Mouse (Mus musculus) heart, embryonic 13.5 days (tissue): Measurements from ENCODE around the gene Rnaset2a. TPM values are rescaled to one million over a fixed set of nuclear protein-coding genes. Genes with fewer than 3 reads are reported as not detected.
"Not testable (repeated sequence)": the region's sequence is repeated elsewhere in the genome, so short reads cannot be mapped to it uniquely, and the experiment has no call there.

Source experiments
- ATAC-seq: fragments of 200-750 bp; cut with Nextera tagmentation; 2 replicates; pipeline ENCODE4 v1.8.0; 2017; ENCODE audit warnings: moderate TSS enrichment; ENCODE audit not compliant: insufficient number of reproducible peaks, low FRiP score, low TSS enrichment; ENCODE audit errors: extremely low read depth
- H3K27ac ChIP-seq: fragments of 300-500 bp; sonication (generic); replicated peaks from 2 replicates; pipeline ENCODE4 v1.5.1; 2015; ENCODE audit warnings: moderate library complexity, mild to moderate bottlenecking, inconsistent platforms
- H3K27me3 ChIP-seq: fragments of 300-500 bp; sonication (generic); replicated peaks from 2 replicates; pipeline ENCODE4 v1.6.1; 2015; ENCODE audit warnings: mild to moderate bottlenecking, inconsistent platforms
- H3K36me3 ChIP-seq: fragments of 300-500 bp; sonication (generic); 2 replicates; pipeline ENCODE4 v1.6.1; 2015; ENCODE audit warnings: mild to moderate bottlenecking, inconsistent platforms
- H3K4me1 ChIP-seq: fragments of 300-500 bp; sonication (generic); 2 replicates; pipeline ENCODE4 v1.6.1; 2015; ENCODE audit warnings: inconsistent platforms
- H3K4me2 ChIP-seq: fragments of 300-500 bp; sonication (generic); 2 replicates; pipeline ENCODE4 v1.6.1; 2015; ENCODE audit warnings: inconsistent platforms, mild to moderate bottlenecking, moderate library complexity
- H3K4me3 ChIP-seq: fragments of 300-500 bp; sonication (generic); 2 replicates; pipeline ENCODE4 v1.5.1; 2015; ENCODE audit warnings: moderate library complexity, mild to moderate bottlenecking, inconsistent platforms
- H3K9ac ChIP-seq: fragments of 300-500 bp; sonication (generic); 2 replicates; pipeline ENCODE4 v1.6.1; 2015; ENCODE audit warnings: inconsistent platforms, mild to moderate bottlenecking, moderate library complexity
- H3K9me3 ChIP-seq: fragments of 300-500 bp; sonication (generic); 2 replicates; pipeline ENCODE4 v1.6.1; 2016; ENCODE audit warnings: inconsistent platforms
- WGBS: fragments of 180-500 bp; shearing (Covaris S2); methylation state at CpG from one replicate; pipeline ENCODE4 v1.1.7; 2015; ENCODE audit warnings: mixed read lengths; 5-methylcytosine and 5-hydroxymethylcytosine counted together
- polyA plus RNA-seq: library from polyadenylated mRNA; unstranded; fragments of >200 nt; fragmentation: Nextera tagmentation; extraction: Ambion mirVana; gene quantifications from 2 replicates; pipeline ENCODE4 v1.2.1, GENCODE M21; 2015

Rnaset2a gene
- polyA plus RNA-seq, 1 experiment from 2014 or later: 37.6 TPM

DNA sequence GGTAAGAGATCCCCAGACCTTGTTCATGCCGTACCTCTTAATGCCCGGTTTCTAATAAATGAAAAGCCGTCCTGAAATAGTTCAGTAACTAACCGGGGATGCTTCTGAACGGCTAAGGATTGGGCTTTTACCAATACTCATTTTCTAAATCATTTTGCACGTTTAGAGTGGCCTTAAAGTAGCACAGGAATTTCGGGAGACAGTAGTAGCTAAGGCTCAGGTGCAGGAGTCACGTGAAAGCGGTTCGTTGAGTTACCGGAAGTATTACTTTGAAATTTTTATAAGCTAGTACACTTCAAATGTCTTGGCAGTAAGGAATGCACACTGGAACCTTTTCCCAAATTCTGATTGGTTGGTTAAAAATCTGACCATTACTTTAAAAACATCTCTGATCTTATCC lies 18.1 kb upstream of the Rnaset2a start:
- not testable (repeated sequence) for H3K27ac ChIP-seq, ATAC-seq, H3K4me1 ChIP-seq, H3K9me3 ChIP-seq, H3K27me3 ChIP-seq
- Histone ChIP-seq H3K36me3 (peaks cover 19% of the 10 kb centered on the region), H3K4me2 (peak overlapping the region; percentile 65), H3K9ac (peak overlapping the region; percentile 83), H3K4me3 (peak overlapping the region; percentile 61)
- under 1% methylated on average over 11 of the region's 11 CpGs for WGBS

DNA sequence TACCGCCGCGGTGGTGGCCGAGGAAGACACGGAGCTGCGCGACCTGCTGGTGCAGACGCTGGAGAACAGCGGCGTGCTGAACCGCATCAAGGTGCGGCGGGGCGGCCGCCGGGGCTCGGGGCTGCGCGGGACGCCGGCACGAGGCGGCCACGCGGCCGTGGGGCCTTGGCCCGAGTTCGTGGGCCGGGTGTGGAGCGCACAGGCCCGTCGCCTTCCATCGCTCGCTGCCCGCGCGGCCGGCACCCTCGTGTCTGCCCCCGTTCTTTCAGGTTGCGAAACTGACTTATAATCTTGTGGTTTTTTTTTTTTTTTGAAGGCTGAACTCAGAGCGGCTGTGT lies 17.7 kb upstream of the Rnaset2a start:
- not testable (repeated sequence) for H3K4me1 ChIP-seq, H3K27me3 ChIP-seq, H3K9me3 ChIP-seq, ATAC-seq
- Histone ChIP-seq H3K4me3 (peak overlapping the region; percentile 61), H3K36me3 (peaks cover 16% of the 10 kb centered on the region), H3K27ac (peak overlapping the region; percentile 56; the same call in 1 of the 2 replicates), H3K9ac (peak overlapping the region; percentile 83), H3K4me2 (peak overlapping the region; percentile 65)
- WGBS: under 1% methylated on average over 40 of the region's 42 CpGs

DNA sequence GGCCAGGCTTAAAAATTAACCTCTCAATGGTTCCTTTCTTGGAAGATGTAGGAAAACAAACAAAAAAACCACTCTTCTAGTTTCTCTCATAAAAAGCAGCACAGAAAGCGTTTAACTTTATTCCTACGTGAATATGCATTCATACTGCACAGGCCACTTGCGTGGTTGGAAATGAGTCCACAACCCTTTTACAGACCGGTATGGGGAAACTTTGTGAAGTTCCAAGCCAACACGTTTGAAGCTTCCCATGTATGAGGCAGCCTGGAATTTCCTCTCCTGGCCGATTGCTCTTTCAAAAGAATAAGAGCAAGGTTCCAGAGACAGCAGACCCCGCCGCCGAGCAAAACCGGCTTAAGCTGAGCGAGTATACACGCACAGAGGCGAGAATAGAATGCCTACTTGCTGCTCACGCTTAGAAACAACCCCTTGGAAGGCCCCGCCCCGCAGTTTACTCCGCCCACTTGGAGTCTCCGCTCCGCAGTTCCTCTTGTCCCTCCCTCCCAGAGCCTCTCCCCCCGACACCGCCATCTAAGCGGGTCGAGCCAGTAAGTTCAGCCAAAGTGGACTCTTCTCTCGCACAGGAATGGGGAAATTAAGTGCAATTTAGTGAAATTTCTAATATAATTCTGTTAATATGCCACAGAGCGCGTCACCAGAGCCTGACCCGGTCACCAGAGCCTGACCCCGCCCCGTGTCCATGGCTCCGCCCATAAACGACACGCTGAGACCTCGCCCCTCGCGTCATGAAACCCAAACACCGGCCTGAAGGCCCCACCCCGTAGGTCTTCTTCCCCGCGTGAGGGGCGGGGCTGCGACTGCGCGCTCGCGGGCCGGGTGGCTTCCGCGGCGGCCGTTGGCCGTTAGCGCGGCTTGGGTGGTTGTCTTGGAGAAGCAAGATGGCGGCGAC lies 17.1 kb upstream of the Rnaset2a start, which contains the start of gene Fgfr1op:
Fgfr1op (plus strand) TSS at position 801 of the 907 bp plus-strand sequence.
- not testable (repeated sequence) for H3K4me1 ChIP-seq, H3K36me3 ChIP-seq, H3K9me3 ChIP-seq, H3K27me3 ChIP-seq
- H3K4me3 ChIP-seq: peak within 1 kb of the TSS; percentile 61
- peak within 1 kb of the TSS; percentile 56; the same call in 1 of the 2 replicates for H3K27ac ChIP-seq
- peak within 1 kb of the TSS; percentile 65 for H3K4me2 ChIP-seq
- WGBS: under 1% methylated on average over 20 of the region's 55 CpGs
- ATAC-seq: peak; percentile 99
- H3K9ac ChIP-seq: peak within 1 kb of the TSS; percentile 83

DNA sequence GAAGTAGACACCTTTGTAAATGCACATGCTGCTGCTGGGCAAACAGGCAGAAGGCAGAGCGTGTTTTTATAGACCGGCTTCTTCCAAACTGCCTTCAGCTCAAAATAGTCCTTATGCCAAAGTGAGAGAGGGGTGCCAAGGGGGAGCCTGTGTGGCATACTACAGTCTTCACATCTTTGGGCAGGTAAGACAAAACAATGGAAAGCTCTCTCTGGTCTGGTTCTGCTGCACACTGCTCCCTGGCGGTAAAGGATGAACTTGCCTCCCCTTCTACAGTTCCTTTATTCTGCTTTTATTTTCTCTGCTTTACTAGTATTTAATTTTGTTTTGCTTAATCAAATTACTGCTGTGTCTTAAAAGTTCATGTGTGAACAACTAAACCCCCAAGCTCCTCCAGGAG lies 13.1 kb upstream of the Rnaset2a start:
- H3K9me3 ChIP-seq, H3K36me3 ChIP-seq, H3K27ac ChIP-seq, ATAC-seq, H3K9ac ChIP-seq, H3K4me2 ChIP-seq, H3K4me1 ChIP-seq, H3K27me3 ChIP-seq, H3K4me3 ChIP-seq: not testable (repeated sequence)
- WGBS: 49% methylated on average over 3 of the region's 3 CpGs

DNA sequence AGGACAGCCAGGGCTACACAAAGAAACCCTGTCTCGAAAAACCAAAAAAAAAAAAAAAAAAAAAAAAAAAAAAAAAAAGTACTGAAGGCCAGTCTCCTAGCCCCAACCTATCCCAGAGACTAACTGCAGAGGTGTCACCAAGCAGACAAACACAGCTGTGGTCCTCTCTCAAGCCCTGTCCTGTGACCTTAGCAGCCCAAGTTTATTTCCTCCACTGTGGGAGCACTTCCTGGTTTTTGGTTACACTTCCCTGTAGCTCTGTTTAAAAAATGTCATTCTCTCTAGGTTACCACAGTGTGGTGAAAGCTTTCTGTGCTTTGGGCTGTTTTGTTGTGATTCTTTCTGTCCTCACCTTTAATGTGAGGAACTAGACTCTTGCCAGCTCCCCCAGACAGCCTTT lies 10.7 kb upstream of the Rnaset2a start:
- not testable (repeated sequence) for H3K36me3 ChIP-seq, H3K27ac ChIP-seq, H3K9ac ChIP-seq, H3K4me2 ChIP-seq, ATAC-seq, H3K27me3 ChIP-seq, H3K4me3 ChIP-seq, H3K4me1 ChIP-seq, H3K9me3 ChIP-seq
- WGBS: no CpG with 5 or more reads among the region's 1 CpGs

DNA sequence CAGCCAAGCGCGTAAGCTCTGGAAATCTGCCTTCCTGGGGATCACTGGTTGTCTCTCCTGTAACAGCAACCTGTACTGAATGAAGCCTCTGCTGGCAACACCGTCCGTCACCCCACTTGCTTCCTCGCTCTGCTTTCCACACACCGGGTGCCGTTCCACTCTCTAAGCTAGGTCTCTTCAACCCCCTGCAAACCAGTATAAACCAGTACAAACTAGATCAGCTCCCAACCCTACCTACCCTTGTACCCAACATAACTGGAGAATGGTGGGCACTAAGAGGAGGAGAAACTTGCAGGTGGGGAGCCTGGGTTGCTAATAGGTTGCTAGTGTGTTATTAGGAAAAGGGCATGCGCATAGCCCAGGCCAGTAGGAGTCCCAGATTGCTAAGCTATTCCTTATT lies 8.1 kb upstream of the Rnaset2a start:
- H3K4me3 ChIP-seq, H3K27ac ChIP-seq, H3K4me2 ChIP-seq, H3K27me3 ChIP-seq, ATAC-seq, H3K4me1 ChIP-seq, H3K9ac ChIP-seq, H3K36me3 ChIP-seq, H3K9me3 ChIP-seq: not testable (repeated sequence)
- 70% methylated on average over 1 of the region's 8 CpGs for WGBS

DNA sequence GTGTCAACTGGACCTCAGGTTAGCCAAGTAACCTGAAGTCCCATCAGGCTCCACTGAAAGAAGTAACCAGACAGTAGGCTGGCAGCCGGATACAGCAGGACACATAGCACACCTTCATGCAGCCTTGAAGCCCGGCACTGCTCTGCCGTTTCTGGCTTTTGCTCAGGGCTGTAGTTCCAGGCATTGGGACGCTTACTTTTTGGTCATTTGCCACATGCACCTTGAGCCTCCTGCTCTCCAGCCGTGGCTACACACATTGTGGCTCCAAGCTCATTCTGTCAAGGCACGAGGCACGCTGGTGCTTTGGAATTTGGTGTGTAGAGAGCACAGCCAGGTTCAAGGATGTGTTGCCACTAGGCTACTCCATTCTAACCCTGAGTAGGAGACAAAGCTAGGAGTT lies 7.1 kb upstream of the Rnaset2a start:
- ATAC-seq, H3K4me2 ChIP-seq, H3K9me3 ChIP-seq, H3K27ac ChIP-seq, H3K9ac ChIP-seq, H3K4me1 ChIP-seq, H3K27me3 ChIP-seq, H3K36me3 ChIP-seq, H3K4me3 ChIP-seq: not testable (repeated sequence)
- WGBS: 70% methylated on average over 7 of the region's 7 CpGs

DNA sequence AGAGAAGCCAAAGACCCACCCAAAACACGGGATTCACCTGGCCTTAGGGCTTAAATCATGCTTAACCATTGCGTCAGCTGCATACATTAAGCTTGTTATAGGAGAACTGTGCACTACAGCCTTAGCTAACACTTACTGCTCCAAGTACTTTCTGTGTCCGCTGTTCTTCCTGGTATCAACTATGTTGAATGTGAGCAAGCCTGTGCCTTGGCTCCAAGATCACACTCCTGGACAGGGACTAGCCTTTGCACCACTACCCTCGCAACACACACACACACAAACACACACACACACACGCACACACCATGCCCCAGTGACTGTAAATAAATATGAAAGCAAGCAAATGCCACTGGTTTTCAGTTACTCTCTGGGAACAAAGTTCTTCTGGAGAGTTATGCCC lies 966 bp downstream of the Rnaset2a start:
- not testable (repeated sequence) for H3K4me1 ChIP-seq, ATAC-seq, H3K9me3 ChIP-seq, H3K27me3 ChIP-seq, H3K27ac ChIP-seq, H3K36me3 ChIP-seq
- 25% methylated on average over 5 of the region's 5 CpGs for WGBS
- Histone ChIP-seq H3K4me3 (peak overlapping the region; percentile 64), H3K4me2 (peak overlapping the region; percentile 67), H3K9ac (peak overlapping the region; percentile 85)

DNA sequence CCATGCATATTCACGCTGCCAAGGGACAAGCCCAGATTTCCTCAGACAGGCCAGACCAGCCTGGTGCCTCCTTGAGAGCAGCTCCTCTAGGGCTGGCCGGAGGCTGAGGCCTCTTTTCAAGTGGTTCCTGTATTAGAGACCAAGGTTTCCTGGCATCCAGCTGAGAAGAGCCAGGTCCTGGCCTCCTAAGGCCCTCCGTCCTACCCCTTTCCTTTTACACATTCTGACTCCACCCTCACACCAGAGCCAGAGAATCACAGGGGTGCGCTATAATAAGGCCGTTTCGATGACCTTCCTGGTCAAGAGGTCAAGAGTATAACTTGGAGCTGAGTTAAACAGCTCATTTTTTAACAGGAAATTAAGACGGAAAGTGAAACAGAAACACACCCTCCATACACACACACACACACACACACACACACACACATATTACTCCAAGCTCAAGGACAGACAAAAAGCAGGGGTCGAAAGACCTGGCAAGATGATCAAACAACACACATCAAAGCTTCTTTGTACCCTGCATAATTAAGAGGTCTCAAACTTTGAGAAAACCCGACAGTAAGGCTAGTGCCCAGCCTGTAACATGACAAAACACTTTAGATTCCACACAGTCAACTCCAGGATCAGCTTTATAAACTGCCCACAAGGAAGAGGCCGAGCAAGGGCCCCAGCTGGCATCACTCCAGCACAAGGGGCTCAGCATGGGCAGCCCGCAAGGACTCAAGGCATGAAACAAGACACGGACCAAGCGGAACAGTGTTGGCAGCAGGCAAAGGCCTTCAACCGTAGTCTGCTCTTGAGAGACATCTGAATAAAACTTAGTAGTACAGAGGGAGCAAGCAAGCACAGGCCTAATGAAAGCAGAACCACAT lies 3.9 kb downstream of the Rnaset2a start:
- peak overlapping the region; percentile 37 for H3K4me2 ChIP-seq
- not testable (repeated sequence) for H3K9me3 ChIP-seq, H3K4me3 ChIP-seq, H3K4me1 ChIP-seq, ATAC-seq, H3K36me3 ChIP-seq, H3K27me3 ChIP-seq
- peak overlapping the region; percentile 66 for H3K27ac ChIP-seq
- H3K9ac ChIP-seq: 0 out of 2 replicates have a peak overlapping the region, but pooled peaks have one; percentile 54
- 40% methylated on average over 13 of the region's 14 CpGs for WGBS

DNA sequence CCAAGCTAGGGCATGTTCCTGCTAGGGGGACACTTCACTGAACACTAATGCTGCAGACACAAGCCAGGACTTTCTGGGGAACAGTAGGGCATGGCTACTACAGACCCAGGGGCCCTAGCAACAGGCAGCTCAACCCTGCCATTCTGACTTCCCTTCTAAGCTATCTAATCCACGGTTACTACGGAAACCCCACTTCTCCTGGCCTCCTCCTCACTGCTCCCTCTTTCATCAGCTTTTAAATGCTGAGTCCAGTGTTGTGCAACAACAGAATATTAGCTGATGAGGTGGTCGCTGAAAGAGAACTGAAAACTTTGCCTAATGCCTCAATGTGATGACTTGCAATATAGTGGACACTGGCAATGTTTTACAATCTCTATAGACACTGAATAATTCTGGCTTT lies 7.7 kb downstream of the Rnaset2a start:
- not testable (repeated sequence) for H3K36me3 ChIP-seq, H3K4me2 ChIP-seq, H3K4me3 ChIP-seq, H3K4me1 ChIP-seq, H3K9ac ChIP-seq, H3K9me3 ChIP-seq, ATAC-seq, H3K27me3 ChIP-seq, H3K27ac ChIP-seq
- 63% methylated on average over 3 of the region's 3 CpGs for WGBS

DNA sequence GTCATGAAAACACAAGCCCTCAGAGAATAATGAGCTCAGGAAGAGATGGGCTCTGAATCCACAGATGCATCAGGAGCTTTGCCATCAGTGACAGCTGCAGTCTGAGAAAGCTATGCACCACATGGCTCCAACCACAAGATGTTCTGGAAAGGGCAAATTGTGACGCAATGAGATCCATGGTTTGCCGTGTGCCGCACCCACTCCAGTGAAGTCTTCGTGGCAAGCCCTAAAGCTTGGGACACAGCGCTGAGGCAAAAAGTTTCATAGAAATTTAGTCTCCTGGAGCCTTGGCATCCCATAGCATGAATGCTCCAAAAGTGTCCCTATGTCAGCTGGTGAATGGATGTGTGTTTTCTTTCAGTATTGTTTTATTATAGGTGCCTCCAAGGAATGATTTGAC lies 9.8 kb downstream of the Rnaset2a start:
- H3K9me3 ChIP-seq: not testable (repeated sequence)

More for the DNA sequence above, 9.8 kb downstream of the Rnaset2a start:
- not testable (repeated sequence) for H3K9ac ChIP-seq, H3K4me1 ChIP-seq, H3K27me3 ChIP-seq, H3K4me2 ChIP-seq, H3K27ac ChIP-seq, H3K4me3 ChIP-seq, ATAC-seq, H3K36me3 ChIP-seq
- 90% methylated on average over 5 of the region's 5 CpGs for WGBS
